Mouse (Mus musculus) ovary, postnatal 36 days (tissue): ENCODE data around the gene Klhl35.

Experiments used
- DNase-seq: peaks from one replicate; pipeline ENCODE4 v3.0.0; 2022; ENCODE audit warnings: low spot score, mixed read lengths

Gene Klhl35

DNA sequence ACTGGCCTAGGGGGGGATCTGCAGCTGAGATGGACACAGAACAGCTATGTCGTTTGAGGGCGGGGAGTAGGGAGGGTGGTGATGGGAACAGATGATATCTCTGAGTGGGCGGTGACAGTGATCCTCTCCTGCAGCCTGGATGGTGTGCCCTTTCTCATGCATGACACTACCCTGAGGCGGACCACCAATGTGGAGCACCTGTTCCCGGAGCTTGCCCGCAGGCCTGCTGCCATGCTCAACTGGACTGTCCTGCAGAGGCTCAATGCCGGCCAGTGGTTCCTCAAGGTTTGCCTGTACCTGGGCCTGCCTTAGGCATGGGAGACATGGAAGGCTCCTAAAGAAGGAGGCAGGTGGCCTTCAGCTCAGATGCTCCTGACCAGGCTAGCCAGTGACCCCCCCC lies 12.9 kb upstream of the Klhl35 start:
- no peak for DNase-seq

DNA sequence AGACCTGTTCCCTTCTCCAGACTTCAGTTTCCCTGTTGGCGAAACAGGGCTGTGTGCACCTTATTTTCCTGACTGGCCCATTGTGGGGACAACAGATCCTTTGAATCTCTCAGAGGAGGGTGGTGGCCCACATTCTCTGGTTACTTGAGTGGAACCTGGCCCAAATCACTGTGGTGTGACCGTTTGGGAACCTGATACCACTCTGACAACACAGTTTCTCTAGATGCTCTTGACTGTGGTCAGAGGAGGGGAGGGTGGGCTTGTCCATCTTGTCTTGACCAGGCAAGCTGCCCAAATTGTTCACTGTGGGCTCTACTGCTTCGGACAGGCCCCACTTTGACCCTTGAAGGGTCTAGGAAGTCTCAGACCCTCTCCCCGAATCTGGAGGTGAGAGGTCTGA lies 11.8 kb upstream of the Klhl35 start:
- DNase-seq: no peak

DNA sequence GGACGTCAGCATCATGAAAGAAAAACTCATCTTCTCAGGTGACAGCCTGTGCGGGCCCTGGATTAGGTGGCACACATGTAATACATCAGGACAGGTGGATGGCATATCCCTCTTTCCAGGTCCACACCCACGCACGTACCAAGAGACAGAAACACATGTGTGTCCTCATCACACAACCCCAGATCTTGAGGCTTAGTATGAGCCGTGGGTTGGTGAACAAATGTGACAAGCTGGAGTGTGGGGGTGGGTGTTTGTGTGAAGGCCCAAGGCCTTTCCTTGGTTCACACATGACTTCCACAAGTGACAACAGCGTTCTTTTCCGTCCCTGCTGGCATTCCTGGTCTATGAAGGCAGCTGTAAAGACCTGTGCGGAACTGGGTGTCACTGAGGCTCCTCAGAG lies 7.0 kb upstream of the Klhl35 start:
- no peak for DNase-seq

DNA sequence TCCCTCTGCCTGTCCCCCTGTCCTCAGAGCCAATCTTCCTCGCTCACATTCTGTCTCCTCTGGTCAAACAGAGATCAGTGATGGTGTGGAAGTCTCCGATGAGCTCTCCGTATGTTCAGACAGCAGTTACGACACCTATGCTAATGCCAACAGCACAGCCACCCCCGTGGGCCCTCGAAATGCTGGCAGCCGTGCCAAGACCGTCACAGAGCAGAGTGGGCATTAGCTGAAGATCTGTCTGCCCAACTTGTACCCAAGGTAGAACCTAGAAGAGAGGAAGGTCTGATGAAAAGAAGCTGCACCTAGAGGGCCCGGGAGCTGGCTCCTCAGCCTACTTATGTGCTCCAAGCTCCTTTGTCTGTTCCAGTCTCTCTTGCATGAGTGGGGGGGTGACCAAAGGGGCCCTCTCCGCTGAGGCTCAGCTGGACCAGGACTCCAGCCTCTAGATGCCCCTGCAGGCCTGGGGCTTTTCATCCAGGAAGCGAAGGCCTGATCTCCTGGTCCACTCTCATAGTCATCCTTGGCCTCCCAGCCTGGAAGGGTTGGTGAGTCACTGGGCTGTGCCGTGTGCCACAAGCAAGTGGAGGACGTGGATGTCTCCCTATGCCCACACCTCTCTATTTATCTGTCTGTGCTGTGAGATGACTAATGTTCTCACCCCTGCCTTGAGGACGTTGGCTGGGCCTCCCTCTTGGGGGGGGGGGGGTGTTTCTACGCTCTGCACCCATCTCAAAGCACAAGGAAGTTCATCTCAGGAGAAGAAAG lies 5.7 kb upstream of the Klhl35 start:
- DNase-seq: no peak

DNA sequence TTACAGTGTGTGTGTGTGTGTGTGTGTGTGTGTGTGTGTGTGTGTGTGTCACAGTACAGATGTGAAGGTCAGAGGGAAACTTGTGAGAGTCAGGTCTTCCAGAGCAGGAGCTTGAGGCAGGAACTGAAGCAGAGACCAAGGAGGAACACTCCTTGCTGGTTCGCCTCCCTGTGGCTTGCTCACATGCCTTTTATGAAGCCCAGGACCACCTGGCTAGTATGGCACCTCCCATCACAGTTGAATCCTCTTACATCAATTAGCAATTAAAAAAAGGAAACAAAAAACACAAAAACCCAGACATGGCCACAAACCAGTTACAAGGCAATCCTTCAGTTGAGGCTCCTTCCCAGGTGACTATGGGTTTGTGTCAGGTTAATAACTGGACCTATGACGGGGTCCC lies 2.7 kb upstream of the Klhl35 start:
- no peak for DNase-seq

DNA sequence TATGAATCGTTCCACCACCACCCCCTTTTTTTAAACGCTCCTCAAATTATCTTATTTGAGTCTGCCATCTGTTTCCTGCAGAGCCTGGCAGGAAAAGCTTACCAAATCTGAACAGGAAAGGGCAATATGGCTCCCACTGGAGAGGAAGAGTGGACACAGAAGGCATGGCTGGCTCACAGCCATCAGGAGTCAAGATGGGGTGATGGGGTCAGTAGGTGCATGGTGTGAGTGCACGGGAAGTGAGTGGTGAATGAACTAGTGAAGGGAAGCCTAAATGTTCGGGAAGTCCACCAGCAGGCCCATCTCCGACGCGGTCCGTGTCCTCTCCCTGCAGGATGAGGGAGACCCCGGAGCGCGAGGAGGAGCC lies 2.1 kb downstream of the Klhl35 start:
- DNase-seq: no peak

DNA sequence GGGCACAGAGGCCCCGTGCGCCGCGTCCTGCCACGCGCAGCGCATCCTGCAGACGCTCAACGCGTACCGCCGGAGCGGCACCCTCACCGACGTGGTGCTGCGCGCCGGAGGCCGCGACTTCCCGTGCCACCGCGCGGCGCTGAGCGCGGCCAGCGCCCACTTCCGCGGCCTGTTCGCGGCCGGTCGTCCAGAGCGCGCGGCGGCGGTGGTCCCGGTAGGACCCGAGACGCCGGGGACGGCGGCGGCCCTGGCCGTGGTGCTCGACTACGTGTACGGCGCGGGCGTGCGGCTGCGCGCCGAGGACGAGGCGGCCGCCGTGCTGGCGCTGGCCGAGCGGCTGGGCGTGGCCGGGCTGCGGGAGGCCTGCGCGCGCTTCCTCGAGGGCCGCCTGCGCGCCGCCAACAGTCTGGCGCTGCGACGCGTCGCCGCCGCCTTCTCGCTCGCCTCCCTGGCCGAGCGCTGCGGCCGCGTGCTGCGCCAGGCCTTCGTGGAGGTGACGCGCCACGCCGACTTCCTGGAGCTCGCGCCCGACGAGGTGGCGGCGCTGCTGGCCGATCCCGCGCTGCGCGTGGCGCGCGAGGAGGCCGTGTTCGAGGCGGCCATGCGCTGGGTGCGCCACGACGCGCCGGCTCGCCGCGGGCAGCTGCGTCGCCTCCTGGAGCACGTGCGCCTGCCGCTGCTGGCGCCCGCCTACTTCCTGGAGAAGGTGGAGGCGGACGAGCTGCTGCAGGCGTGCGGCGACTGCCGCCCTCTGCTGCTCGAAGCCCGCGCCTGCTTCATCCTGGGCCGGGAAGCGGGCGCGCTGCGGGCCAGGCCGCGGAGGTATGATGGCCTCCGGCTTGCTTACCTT lies 2.7 kb downstream of the Klhl35 start:
- DNase-seq: peak; percentile 73

DNA sequence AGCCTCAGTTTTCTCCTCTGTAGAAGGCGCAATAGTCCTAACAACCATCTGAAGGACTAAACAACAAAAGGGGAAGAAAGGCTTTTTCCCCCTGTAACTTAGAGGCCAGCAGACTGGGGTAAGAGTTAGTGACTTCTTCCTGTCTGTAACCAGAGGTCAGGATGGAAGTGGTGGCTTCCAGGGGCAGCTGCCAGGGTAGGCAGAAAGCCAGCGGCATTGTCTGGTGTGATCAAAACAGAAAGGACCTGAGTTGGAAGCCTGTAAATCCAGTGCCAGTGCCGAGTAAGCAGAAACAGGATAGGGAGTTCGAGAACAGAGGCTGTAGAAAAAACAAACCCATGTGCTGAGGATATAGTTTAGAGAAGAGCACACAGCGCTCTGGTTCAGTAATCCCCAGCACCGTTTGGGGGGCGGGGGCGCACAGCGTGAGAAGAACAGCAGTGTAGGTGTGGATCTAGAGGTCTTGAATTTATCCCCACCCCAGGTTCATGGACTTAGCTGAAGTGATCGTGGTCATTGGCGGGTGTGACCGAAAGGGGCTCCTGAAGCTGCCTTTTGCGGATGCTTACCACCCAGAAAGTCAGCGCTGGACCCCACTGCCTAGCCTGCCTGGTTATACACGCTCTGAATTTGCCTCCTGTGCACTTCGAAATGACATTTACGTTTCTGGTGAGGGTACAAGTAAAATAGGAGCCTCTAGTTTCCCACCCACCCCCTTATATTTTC lies 4.0 kb downstream of the Klhl35 start:
- no peak for DNase-seq

DNA sequence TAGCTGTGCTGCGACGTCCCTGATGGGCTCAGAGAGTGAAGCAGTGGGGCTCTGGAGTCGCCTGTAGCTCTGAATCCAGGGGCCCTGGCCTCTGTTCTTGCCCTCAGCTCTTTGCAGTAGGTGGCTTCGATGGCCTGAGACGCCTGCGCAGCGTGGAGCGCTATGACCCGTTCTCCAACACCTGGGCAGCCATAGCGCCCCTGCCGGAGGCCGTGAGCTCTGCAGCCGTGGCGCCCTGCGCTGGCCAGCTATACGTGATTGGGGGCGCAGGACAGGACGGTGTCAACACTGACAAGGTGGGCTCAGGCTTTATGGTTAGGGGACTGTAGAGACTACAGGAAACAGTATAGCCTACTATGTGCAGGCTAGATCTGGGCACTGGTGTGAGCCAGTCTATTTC lies 5.8 kb downstream of the Klhl35 start:
- no peak for DNase-seq

DNA sequence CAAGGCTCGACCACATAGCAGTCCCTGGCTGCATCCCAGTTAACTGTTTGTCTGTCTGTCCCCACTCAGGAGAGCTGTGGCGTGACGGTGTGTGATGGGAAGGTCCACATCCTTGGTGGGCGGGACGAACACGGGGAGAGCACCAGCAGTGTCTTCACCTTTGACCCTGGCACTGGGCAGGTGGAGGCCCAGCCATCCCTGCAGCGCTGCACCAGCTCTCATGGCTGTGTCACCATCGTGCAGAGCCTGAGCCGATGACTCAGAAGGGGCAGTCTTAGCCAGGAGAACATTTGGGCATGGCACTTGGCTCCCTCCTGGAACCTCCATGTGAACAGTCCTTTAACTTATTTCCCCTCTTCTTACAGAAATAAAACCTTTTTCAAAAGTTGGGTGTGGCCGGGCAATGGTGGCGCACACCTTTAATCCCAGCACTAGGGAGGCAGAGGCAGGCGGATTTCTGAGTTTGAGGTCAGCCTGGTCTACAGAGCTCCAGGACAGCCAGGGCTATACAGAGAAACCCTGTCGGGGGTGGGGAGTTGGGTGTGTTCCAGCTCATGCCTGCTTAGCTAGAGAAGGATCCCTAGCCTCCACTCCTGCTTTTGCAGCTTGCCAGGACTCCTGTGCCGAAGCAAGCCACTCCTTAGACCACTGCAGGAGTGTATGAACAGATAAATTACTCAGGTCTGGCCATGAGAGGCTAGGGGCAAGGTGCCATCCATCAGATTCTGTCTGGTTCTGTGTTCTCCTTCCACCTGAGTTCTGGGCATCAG lies 8.0 kb downstream of the Klhl35 start:
- no peak for DNase-seq

DNA sequence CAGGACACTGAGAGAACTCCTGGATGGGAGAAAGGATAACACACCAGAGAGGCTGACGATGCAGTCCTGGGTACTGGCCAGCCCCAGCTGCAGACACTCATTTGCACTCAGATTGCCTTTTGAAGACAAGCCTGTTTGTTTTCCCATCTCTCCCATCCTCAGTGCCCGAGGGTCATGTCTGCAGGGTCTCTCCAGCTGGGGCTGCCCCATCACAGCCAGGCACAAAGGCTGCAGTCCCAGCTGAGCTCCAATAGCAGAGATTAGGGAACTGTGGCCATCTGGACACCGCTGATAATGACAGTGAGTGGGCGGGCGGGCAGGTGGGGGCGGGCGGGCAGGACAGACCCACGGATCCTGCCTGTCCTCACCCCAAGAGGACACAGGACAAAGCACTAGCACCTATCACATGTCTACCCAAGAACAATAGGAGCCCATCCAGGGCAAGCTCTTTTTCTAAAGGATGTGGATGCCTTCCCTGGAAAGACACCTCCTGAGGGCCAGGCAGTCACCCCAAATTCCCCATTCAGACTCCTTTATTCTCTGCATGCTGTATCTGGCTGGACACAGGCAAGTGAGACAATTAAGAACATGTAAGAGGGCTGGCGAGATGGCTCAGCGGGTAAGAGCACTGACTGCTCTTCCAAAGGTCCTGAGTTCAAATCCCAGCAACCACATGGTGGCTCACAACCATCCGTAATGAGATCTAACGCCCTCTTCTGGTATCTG lies 9.2 kb downstream of the Klhl35 start:
- no peak for DNase-seq

DNA sequence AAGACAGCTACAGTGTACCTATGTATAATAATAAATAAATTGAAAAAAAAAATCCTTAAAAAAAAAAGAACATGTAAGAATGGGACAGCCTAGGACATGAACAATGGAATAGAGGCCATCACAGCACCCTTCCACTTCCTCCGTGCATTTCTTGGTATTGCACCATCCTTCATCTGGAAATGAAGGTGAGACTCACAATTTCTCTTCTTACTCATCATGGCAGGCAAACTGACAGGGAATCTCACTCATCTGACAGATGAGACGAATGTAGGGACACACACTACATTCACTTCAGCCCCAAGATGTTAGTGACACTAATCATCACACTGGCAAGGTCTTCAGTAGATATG lies 9.7 kb downstream of the Klhl35 start:
- DNase-seq: no peak

DNA sequence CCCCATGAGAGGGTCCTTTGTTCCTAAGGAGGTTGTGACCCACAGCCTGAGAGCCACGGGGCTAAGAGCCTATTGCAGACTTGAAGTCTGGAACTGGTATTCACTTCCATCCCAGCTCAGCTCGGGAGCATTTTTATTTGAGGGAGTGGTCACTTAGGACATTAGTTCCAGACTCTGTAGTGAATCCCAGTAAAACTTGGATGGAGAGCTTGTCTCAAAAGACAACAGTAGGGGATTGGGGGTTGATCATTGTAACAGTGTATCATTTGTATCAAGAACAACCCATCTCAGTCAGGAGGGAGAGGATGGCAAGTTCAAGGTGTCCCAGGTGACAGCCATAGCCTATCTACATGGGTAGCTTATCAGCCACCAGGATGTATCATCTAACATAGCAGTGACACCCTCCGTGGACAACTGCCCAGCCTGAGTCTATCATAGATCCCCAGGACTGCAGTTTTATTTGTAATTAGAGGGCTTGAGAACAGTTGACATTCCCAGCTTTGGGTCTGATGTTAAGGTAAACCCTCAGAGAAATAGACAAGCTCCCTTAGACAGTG lies 10.8 kb downstream of the Klhl35 start:
- DNase-seq: no peak

DNA sequence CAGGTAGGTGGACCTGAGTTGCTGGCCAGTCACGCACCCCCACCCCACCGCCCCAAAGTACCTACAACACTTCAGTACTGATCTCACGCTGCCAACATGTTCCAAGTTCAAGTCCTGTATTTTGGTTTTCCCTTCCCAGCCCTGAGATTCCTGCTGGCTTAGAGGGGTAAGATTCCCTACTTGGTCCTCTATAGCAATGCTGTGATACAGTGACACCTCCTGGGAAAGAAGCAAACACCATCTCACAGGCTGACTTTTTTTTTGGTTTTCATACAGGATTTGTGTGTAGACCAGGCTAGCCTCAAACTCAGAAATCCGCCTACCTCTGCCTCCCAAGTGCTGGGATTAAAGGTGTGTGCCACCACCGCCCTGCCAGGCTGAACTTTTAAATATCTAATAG lies 11.4 kb downstream of the Klhl35 start:
- no peak for DNase-seq

DNA sequence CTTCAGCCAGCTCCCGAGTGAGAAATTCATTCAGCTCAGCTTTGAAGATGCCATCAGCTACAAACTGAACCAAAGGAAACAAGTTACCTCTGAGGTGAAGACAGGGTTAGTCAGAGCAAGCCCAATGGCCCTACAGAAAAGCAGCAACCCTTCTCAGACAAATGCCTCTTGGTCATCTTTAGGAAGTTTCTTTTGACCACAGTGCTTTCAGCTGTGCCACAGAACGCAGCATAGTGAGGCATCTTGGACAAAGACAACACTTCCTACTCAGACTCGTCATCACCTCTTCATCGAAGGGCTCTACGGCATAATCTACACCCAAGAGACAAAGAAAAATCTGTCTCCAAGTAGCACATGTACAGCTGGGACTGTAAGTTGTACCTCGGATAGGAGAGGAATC lies 16.8 kb downstream of the Klhl35 start:
- DNase-seq: no peak

DNA sequence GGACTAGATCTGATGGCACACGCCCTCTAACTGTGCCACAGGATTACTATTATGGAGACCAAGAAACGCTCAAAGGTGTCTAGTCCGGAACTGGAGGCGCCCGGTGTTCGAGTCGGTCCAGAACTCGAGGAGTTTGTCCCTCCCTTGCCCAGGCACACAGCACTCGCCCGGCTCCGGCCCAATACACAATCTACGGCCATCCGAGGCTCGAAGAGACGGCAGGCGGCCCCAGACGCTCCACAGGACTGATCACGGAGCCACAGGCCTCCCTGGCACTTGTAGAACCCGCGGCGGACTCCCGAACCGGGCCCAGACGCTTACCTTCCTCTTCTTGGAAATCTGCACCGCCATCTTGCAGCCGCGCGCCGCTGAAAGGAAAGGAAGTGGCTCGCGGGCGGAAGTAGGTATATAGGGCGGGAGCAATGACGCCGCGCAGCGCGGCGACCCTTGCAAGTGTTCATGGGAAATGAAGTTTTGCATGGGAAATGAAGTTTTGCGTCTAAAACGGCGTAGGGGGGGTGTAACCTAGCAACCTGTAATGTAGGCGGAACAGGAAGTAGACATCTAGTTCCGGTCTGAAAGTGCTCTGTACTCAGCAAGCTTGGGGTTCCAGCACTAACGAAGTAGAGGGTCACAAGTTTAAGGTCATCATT lies 17.6 kb downstream of the Klhl35 start, which contains the start of gene Rps3:
Gene Rps3, minus strand, starts transcription at position 468 of the 653 bp plus-strand sequence.
- DNase-seq: peak; percentile 92

DNA sequence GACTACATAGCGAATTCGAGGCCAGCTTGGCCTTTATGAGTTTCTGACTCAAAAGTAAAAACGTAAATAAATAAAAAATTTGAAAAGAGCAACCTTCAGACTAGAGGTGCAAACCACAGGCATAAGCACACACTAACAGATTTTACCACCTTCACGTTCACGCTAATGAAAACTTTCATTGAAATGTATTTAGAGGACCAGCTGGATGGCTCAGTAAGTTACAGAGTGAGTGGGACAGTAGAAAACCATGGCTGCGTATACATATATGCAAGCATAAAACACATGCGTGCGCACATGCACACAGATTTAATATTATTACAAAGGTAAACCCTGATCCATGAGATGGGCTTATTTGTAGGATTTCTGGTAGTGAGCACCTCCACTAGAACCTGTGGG lies 18.1 kb downstream of the Klhl35 start:
- DNase-seq: no peak

DNA sequence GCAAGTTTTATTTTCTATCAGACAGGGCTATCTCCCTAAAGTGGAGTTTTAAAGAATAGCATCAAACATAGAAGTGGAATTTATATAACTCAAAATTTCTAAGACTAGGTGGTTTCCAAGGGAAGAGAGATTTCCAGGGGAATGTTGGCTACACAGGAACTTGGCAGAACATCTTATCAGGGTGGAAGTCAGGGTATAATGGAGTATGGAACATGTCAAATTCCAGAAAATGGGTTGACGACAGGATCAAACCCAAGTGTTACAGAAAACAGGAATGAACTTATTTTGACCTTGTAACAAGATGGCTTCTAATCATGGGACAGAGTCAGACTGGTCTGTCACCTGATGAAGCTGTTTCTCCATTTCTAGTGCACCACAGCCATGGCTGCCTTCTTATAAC lies 18.9 kb downstream of the Klhl35 start:
- DNase-seq: no peak

DNA sequence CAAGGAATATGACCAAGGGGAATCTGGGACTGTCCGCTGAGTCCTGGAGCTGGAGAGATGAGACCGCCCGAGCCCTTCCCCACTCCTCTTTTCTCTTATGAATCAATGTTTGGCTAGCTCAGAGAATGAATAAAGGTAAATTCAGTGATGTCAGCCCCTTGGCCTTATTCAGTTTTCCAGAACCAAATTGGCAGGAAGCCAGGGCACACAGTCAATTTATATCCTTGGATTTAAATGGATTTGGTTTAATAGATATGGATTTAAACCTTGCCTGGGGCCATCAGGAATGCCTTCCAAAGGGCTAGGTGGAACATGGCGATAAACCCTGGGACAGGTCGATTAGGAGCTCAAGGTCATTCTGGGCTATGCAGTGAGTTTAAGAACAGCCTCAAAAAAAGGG lies 23.9 kb downstream of the Klhl35 start:
- no peak for DNase-seq

DNA sequence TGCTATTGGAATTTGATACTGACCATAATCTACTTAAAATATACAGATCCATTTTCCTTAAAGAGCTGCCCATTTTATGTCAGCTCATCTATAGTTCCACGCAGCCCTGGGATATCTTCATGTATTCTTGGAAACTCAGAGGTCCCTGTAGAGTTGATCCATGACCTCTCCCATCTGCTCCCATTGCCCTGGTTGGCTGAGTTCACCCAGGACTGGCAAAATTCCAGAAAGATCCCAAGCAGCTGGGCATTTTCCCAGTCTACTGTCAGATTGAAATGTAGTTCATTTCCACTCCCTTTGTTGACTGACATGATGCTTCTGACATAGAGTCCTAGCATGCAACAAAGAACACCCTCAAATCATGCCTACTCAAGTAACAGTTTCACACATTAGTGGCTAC lies 33.3 kb downstream of the Klhl35 start:
- DNase-seq: no peak

DNA sequence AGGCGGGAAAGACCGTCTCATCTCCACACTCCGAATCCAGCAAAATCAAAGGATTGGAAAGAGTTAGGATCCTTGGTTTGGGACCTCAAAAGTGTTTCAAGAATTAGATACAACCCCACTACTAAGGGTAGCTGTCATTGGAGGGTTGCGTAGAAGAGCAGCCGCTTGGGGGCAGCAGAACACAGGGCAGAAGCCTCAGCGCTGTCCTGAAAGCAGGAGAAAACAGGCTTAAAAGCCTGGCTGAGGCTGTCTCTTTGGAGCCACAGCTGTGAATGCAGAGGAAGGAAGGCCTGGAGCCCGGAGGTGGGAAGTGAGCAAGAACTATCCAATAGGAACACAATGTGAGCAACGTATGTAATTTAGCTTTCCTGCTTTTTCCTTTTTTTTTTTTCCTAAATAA lies 34.4 kb downstream of the Klhl35 start:
- peak; percentile 81 for DNase-seq
